Mouse (Mus musculus): ENCODE measurements around the gene Pgls. TPM values are rescaled to one million over a fixed set of nuclear protein-coding genes. Genes with fewer than 3 reads are reported as not detected.

Gene Pgls
- polyA plus RNA-seq, 1 experiment from 2014 or later: 202 TPM

DNA sequence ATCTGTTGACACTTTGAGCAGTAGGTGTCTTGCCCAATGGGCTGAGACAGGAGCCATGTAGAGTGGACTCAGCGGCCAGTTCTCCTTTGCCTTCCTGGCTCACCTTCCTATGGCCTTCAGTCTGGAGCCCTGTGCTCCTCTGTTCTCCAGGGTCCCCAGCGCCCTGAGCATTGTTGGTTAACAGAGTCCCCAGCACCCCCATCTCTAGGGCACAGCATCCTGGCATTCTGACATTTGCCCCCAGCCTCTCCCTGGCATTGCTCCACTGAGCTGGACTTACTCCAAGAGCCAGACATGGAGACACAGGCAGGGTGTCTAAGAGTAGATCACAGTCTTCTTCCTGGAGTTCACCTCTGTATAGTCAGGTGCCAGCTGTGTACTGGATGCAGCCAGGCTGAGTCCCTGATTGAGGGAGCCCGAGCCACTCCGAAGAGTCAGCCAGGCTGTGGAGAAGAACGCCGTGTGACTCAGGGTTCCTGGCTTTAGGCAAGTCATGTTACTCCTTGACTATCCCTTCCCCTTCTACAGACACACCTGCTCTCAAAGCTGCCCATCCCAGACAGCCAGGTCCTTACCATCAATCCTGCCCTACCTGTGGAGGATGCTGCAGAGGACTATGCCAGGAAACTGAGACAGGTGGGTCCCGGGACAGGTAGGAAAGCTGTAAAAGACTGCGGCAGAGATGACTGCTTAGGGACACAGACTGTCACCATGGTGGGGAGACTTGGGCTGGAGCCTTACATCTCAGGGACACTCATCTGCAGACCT lies 1.8 kb downstream of the Pgls start:
- H3K4me2 ChIP-seq (replicated peaks): peak overlapping the region; percentile 94; the same call in 1 of the 2 replicates
- H3K27ac ChIP-seq: no peak overlapping the region

DNA sequence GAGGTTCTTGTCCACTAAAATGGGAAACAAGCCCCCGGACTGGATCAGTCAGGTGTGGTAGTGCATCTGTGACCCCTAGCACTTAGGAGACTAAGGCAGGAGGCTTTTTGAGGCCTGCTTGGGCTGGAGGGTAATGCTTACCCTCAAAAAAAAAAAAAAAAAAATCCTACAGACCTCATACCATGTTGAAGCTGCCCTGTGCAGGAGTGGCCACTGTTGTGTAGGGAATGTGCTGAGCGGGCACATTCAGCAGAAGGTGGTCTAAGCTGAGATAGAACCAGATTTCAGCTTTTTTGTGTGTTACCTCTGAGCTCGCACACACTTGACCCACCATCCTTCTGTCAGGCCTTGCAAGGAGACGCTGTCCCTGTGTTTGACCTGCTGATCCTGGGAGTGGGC lies 2.3 kb downstream of the Pgls start:
- H3K4me3 ChIP-seq: no peak overlapping the region
- no peak overlapping the region for H3K27ac ChIP-seq
- H3K4me1 ChIP-seq: peaks cover 19% of the 10 kb centered on the region
- H3K4me2 ChIP-seq (replicated peaks): no peak overlapping the region
- 93% methylated on average over 4 of the region's 4 CpGs for WGBS
- ATAC-seq (ENCODE audit: low FRiP score): no peak
- H3K36me3 ChIP-seq: no peaks in the 10 kb centered on the region
- no peaks in the 10 kb centered on the region for H3K9me3 ChIP-seq (replicated peaks)
- no peaks in the 10 kb centered on the region for H3K27me3 ChIP-seq
- H3K9ac ChIP-seq: no peak overlapping the region

More for the DNA sequence above, 1.8 kb downstream of the Pgls start:
- Histone ChIP-seq H3K4me1 (peaks cover 19% of the 10 kb centered on the region), H3K36me3 (no peaks in the 10 kb centered on the region), H3K27me3 (no peaks in the 10 kb centered on the region), H3K9ac (no peak overlapping the region), H3K9me3 (replicated peaks) (no peaks in the 10 kb centered on the region), H3K4me3 (no peak overlapping the region)
- no peak for ATAC-seq (ENCODE audit: low FRiP score)
- 96% methylated on average over 8 of the region's 8 CpGs for WGBS

DNA sequence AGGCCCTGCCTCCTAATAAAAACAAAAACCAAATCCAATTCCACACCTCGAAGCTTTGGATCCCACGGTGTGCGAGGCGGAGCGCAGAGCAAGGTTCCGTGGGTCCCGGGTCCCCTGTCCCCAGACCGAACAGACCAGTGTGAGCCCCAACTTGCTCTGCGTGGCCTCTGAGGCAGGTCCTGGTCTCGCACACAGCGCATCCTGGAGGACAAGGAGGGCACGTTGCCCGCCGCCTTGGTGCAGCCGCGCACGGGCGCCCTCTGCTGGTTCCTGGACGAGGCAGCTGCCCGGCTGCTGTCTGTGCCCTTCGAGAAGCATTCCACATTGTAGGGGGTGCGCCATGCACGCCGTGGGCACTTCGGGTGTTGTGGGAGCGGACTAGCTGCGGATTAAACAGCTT lies 3.9 kb downstream of the Pgls start:
- Histone ChIP-seq H3K4me1 (peaks cover 18% of the 10 kb centered on the region), H3K9me3 (replicated peaks) (no peaks in the 10 kb centered on the region), H3K36me3 (peaks cover 3% of the 10 kb centered on the region; the same call in 1 of the 2 replicates), H3K27ac (no peak overlapping the region), H3K27me3 (peaks cover 15% of the 10 kb centered on the region), H3K9ac (no peak overlapping the region), H3K4me3 (no peak overlapping the region), H3K4me2 (replicated peaks) (no peak overlapping the region)
- 7% methylated on average over 27 of the region's 27 CpGs for WGBS
- no peak for ATAC-seq (ENCODE audit: low FRiP score)

DNA sequence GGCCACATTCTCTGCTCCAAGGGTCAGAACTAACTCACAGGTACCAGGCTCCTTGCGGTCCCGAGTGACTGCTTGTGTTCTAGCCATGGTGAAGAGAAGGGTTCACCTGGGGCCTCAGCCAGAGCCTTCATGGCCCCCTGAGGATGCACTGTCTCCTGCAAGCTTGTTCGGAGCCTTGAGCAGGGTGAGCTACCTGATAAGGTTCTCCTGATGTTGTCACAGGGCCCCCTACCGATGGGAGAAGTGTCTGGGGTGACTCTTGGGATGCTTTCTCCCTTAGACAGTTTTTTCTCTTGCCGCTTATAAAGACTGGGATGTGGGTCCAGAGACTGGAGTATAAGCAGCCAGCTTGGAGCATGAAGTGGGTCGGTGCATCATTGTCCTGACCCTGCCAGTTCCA lies 4.4 kb downstream of the Pgls start:
- Histone ChIP-seq H3K9me3 (replicated peaks) (no peaks in the 10 kb centered on the region), H3K4me3 (no peak overlapping the region), H3K36me3 (peaks cover 3% of the 10 kb centered on the region; the same call in 1 of the 2 replicates), H3K27me3 (peaks cover 19% of the 10 kb centered on the region), H3K27ac (no peak overlapping the region), H3K9ac (no peak overlapping the region), H3K4me2 (replicated peaks) (no peak overlapping the region), H3K4me1 (peaks cover 13% of the 10 kb centered on the region)
- no peak for ATAC-seq (ENCODE audit: low FRiP score)
- 57% methylated on average over 6 of the region's 6 CpGs for whole genome bisulfite sequencing

DNA sequence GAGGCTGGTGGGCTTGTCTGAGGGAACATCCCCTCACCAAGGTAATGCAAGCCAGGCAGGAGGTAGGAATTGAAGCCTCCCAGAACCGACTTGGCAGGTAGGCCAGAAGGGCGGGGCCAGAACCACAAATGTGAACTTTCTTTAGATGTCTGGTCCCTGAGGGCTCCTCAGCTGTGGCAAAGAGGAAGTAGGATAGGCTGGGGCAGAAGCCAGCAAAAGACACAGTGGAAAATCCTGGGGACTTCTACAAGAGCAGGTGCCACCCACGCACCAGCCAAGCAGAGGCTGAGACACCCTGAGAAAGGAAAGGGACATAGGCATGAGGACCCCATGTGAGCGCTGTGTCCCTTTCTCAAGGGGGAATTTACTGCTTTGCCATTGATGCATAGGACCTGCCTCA lies 4.8 kb downstream of the Pgls start:
- peaks cover 23% of the 10 kb centered on the region for H3K27me3 ChIP-seq
- no peak overlapping the region for H3K27ac ChIP-seq
- no peak overlapping the region for H3K9ac ChIP-seq
- H3K4me2 ChIP-seq (replicated peaks): no peak overlapping the region
- ATAC-seq (ENCODE audit: low FRiP score): no peak
- no peaks in the 10 kb centered on the region for H3K9me3 ChIP-seq (replicated peaks)
- H3K4me3 ChIP-seq: no peak overlapping the region
- H3K36me3 ChIP-seq: peaks cover 3% of the 10 kb centered on the region; the same call in 1 of the 2 replicates
- WGBS: 88% methylated on average over 4 of the region's 4 CpGs
- H3K4me1 ChIP-seq: peaks cover 12% of the 10 kb centered on the region

DNA sequence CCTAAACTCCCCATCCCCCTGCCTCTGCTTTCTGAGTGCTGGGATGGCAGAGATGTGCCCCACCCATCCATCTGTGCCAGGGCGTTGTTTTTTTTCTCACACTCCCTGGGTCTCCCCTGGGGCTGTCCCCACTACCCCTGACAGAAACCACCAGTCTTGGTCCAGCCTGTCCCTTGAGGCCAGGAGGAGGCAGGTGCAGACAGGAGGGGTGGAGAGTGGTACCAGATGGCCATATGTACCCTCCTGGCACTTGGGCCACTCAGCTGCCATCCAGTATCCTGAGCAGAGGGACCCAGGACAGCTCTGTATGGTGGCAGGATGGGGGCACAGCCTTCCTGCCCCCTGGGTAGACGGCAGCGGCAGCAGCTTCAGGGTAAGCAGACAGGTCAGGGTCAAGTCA lies 5.5 kb downstream of the Pgls start, which contains the start of gene Fam129c:
Gene Fam129c, plus strand, starts transcription at position 198 of the 400 bp plus-strand sequence.
- 72% methylated on average over 3 of the region's 3 CpGs for WGBS
- no peak for ATAC-seq (ENCODE audit: low FRiP score)
- Histone ChIP-seq H3K4me1 (peaks cover 18% of the 10 kb centered on the region), H3K27ac (no peak within 1 kb of the TSS), H3K9me3 (replicated peaks) (no peaks in the 10 kb centered on the region), H3K4me3 (no peak within 1 kb of the TSS), H3K36me3 (peaks cover 3% of the 10 kb centered on the region; the same call in 1 of the 2 replicates), H3K9ac (no peak within 1 kb of the TSS), H3K4me2 (replicated peaks) (no peak within 1 kb of the TSS), H3K27me3 (peaks cover 30% of the 10 kb centered on the region)

DNA sequence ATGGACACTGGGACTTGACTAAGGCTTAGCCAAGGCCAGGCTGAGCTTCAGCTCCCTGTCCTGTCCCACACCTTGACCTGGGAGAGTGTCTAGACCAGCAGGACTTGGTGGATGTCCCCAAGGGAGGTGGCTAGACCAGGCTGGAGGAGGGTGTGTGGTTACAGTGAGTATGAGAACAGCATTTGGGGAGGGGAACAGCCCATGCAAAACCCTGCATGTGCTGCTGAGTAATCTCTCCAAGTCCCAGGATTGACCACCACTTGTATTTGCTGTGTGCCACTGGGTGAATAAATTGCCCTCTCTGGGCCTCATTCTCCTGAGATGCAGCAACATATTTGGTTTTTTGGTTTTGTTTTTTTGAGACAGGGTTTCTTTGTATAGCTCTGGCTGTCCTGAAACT lies 6.4 kb downstream of the Pgls start:
- Histone ChIP-seq H3K4me2 (replicated peaks) (no peak overlapping the region), H3K9me3 (replicated peaks) (no peaks in the 10 kb centered on the region), H3K4me3 (no peak overlapping the region), H3K27ac (no peak overlapping the region), H3K27me3 (peaks cover 39% of the 10 kb centered on the region), H3K4me1 (peaks cover 17% of the 10 kb centered on the region), H3K9ac (no peak overlapping the region), H3K36me3 (peaks cover 3% of the 10 kb centered on the region; the same call in 1 of the 2 replicates)
- ATAC-seq (ENCODE audit: low FRiP score): no peak

DNA sequence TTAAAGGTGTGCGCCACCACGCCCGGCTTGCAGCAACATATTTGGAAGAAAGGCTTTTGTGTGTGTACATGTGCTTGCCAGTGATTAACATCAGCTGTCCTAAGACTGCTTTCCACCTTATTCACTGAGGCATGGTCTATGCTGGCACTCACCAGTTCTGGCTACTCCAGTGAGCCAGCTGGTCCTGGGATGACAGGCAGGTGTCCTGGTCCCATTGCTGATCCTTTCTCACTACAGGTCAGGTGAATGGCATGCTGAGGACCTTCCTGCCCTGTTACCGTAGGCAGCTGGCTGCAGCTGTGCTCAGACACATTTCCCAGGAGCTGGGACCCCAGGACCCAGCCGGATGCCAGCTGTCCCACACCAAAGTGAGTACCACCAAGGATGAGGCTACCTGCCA lies 6.9 kb downstream of the Pgls start:
- H3K27me3 ChIP-seq: peaks cover 44% of the 10 kb centered on the region
- H3K4me1 ChIP-seq: peaks cover 14% of the 10 kb centered on the region
- H3K9ac ChIP-seq: no peak overlapping the region
- H3K9me3 ChIP-seq (replicated peaks): no peaks in the 10 kb centered on the region
- H3K4me3 ChIP-seq: no peak overlapping the region
- no peak for ATAC-seq (ENCODE audit: low FRiP score)
- H3K4me2 ChIP-seq (replicated peaks): no peak overlapping the region
- 91% methylated on average over 5 of the region's 5 CpGs for WGBS
- H3K27ac ChIP-seq: no peak overlapping the region
- H3K36me3 ChIP-seq: peaks cover 3% of the 10 kb centered on the region; the same call in 1 of the 2 replicates

DNA sequence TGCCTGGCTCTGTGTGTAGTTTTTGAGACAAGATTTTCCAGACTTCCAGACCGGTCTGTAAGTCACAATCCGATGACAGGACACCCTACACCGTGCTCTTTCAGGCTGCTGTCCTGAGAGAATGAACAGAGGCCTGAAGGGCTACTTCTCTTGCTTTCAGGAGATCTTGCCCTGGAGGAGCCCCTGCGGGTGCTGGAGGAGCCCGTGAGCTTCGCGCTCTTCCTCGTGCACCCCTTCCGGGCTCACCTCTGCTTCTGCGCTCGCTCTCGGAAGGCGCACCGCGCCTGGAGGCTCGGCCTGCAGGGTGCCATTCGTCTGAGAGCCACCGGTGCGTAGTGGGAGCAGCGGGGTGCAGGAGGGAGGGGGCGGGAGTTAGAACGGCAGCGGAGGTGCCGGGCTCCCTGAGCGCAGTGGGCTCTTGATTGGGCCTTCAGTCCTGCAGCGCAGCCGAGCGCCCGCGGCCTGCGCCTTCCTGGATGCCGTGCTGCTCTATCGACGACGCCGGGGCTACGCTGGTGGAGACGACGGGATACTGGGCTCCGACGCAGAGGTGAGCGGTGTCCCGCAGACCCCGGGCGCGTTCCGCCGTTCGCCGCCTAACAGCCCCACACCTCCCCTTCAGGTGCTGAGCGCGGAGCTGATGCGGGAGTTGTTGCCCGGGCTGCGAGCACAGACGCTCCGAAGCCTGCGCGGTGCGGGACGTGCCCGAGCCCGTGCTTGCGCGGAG lies 10.1 kb downstream of the Pgls start:
- Histone ChIP-seq H3K4me1 (peaks cover 14% of the 10 kb centered on the region), H3K9ac (peak overlapping the region; percentile 47), H3K4me2 (replicated peaks) (peak overlapping the region; percentile 56), H3K36me3 (peaks cover 3% of the 10 kb centered on the region; the same call in 1 of the 2 replicates), H3K9me3 (replicated peaks) (no peaks in the 10 kb centered on the region), H3K27ac (no peak overlapping the region), H3K27me3 (peaks cover 52% of the 10 kb centered on the region), H3K4me3 (peak overlapping the region; percentile 36)
- WGBS: 2% methylated on average over 65 of the region's 65 CpGs
- peak; percentile 30 for ATAC-seq (ENCODE audit: low FRiP score)

DNA sequence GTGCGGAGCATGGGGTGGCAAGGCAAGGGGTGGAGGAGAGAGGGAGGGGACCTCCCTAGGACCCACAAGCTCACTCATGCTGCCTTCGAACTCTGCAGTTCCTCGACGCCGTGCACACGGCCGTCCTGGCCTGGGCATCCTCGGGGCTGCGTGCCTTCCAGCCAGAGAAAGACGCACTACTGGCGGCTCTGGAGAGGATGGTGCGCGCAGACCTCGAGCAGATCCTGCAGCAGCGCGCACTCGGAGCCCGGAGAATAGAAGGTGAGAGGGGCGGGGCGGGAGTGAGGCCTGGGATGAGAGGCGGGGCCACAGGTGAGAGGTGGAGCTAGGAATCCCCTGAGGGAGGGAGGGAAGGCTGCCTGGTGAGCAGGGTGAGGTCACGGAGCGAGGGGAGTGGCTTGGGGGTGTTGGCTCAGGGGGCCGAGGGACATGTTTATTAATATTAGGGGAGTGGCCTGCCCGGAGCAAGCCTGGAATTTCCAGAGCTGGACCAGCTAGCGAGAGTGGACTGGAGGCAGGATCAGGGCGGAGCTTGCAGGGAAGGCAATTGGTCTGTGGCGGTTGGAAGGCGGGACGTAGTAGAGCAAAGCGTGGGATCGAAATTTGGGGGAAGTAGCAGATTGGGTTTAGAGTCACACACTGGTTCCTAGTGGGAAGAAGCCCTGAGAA lies 10.8 kb downstream of the Pgls start:
- Histone ChIP-seq H3K9ac (peak overlapping the region; percentile 47), H3K4me2 (replicated peaks) (peak overlapping the region; percentile 56), H3K27ac (no peak overlapping the region), H3K36me3 (peaks cover 3% of the 10 kb centered on the region; the same call in 1 of the 2 replicates), H3K4me1 (peaks cover 14% of the 10 kb centered on the region), H3K4me3 (peak overlapping the region; percentile 36), H3K27me3 (peaks cover 52% of the 10 kb centered on the region), H3K9me3 (replicated peaks) (no peaks in the 10 kb centered on the region)
- 2% methylated on average over 32 of the region's 32 CpGs for WGBS
- peak; percentile 48 for ATAC-seq (ENCODE audit: low FRiP score)

DNA sequence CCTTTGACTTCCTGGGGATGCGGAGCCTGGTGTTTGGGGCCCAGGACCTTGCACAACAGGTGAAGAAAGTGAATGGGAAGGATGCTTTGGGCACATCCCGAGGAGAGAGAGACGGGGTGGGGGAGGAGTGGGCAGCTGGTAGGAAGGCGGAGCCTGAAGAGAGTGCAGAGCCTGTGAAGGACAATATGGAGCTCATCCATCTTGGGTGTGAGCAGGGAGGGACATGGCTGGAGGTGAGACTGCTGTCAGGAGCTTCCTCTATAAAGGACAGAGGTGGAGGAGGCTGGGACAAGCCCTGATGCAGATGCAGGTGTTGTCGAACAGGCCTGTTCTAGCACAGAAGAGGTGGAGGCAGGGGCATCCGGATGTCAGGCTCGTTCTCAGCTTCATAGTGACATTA lies 12.0 kb downstream of the Pgls start:
- peaks cover 52% of the 10 kb centered on the region for H3K27me3 ChIP-seq
- no peak overlapping the region for H3K9ac ChIP-seq
- 59% methylated on average over 7 of the region's 7 CpGs for WGBS

More for the DNA sequence above, 12.0 kb downstream of the Pgls start:
- ATAC-seq (ENCODE audit: low FRiP score): no peak
- Histone ChIP-seq H3K27ac (no peak overlapping the region), H3K36me3 (peaks cover 3% of the 10 kb centered on the region; the same call in 1 of the 2 replicates), H3K9me3 (replicated peaks) (no peaks in the 10 kb centered on the region), H3K4me1 (peaks cover 14% of the 10 kb centered on the region), H3K4me3 (no peak overlapping the region), H3K4me2 (replicated peaks) (no peak overlapping the region)
